Mouse (Mus musculus) lung, postnatal 0 days (tissue): ENCODE data around the gene Dcp1a.

Experiments used
- CTCF ChIP-seq: IDR thresholded peaks from 2 replicates; pipeline ENCODE4 v1.5.1; 2016; ENCODE audit warnings: antibody characterized with exemption, mild to moderate bottlenecking
- EP300 ChIP-seq: IDR thresholded peaks from 2 replicates; pipeline ENCODE4 v1.6.1; 2016; ENCODE audit warnings: antibody characterized with exemption, mild to moderate bottlenecking, control low read depth

- TF ChIP-seq EP300 (no peak), CTCF (no peak)
Measured at GRCm38 (mm10) chr14:30530726-30531269, 51.5 kb downstream of the Dcp1a start.
